Mouse (Mus musculus): ENCODE results near the gene B3gnt2.
"Not testable (repeated sequence)": the region's sequence is repeated elsewhere in the genome, so short reads cannot be mapped to it uniquely, and the experiment has no call there.

The B3gnt2 gene

DNA sequence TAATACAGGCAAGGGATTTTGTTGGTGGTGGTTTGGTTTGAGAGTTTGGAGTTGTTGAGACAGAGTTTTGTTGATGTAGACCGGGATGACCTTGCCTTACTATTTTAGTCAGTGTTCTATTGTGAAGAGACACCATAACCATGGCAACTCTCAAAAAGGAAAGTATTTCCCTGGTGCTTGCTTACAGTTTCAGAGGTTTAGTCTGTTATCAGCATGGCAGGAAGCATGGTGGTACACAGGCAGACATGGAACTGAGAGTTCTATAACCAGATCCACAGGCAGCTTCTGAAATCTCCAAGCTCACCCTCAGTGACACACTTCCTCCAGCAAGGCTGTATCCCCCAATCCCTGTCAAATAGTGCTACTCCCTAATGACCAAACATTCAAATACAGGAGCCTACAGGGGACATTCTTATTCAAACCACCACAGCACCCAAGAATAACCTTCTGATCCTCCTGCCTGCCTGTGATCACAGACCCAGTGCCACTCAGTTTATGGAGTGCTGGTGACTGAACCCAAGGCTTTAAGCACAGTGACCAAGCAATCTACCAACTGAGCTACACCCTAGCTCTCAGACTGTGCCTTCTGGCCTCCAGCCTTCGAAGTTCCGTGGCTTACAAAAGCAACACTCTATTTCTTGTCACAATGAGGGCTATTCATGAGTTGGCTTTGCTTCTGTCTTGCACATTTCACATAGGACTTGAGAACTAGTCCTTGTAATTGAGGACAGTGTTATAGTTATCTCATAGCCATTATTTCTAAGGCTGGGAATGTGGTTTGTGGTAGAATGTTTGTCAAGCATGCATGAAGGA lies 104.4 kb downstream of the B3gnt2 start:
- in situ Hi-C loops (cut with MboI; ENCODE audit: low pct_unique_long_range_greater_than_20kb in 1 of 2, low sequenced_read_pairs in 2 of 2, unreplicated experiment in 1 of 2) = no loop called here

DNA sequence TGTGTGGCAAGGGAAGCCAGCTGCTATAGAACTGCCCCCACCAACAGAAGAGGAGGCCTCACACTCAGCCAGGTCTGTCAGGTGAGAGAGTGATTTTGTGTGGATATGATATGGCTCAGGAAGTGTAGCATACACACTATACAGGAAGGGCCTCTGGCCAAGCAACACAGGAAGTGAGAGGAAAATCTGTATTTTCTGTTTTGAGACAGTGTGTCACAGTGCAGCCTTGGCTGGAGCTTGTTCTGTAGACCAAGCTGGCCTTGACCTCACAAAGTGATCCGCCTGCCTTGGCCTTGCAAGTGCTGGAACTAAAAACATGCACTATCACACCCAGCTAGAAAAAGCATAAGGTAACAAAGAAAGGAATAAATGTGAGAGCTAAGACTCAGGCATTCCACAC lies 105.6 kb downstream of the B3gnt2 start:
- in situ Hi-C loops (cut with MboI; ENCODE audit: low pct_unique_long_range_greater_than_20kb in 1 of 2, low sequenced_read_pairs in 2 of 2, unreplicated experiment in 1 of 2) = no loop called here

DNA sequence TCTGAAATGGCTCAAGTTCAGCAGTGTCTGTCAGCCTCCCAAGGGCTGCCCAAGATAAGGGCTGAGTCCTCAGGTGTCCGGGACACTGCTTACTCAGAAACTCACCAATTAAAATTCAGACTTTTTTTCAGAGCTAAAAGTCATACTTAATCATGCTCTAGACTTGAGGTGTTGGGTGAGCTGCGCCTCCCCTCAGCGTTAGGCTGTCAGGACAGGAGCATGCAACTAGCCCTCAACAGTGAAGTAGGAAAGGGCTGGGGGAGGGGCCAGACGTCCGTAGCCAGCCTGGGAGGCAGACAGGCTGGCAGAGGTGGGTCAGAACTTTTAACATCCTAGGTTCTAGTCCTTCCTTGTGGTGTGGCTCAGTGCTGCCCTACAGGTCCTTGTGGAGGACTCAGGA lies 108.2 kb downstream of the B3gnt2 start:
- in situ Hi-C loops (cut with MboI; ENCODE audit: low pct_unique_long_range_greater_than_20kb in 1 of 2, low sequenced_read_pairs in 2 of 2, unreplicated experiment in 1 of 2) = no loop called here

- in situ Hi-C loops (cut with MboI; ENCODE audit: low pct_unique_long_range_greater_than_20kb in 1 of 2, low sequenced_read_pairs in 2 of 2, unreplicated experiment in 1 of 2) = no loop called here
Observed at GRCm38 (mm10) chr11:22751592-22751991, 109.2 kb downstream of the B3gnt2 start.

DNA sequence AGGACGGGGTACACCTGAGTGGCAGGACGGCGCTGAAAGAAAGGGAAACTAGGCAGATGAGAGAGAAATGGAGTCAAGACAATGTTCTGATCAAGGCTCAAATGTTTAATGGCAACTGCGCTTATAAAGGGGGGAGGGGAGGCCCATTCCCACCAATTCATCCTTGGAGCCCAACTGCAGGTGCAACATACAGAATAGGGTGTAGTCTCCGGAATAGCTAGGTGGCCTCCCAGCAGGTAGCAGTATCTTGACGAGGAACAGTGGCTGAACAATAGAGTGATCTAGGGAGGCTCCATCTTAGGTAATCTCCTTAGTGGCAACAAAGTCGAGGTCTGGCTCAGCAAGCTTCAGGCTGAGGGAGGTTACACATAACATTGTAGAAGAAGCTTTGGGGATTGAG lies 113.4 kb downstream of the B3gnt2 start:
- in situ Hi-C loops (cut with MboI; ENCODE audit: low pct_unique_long_range_greater_than_20kb in 1 of 2, low sequenced_read_pairs in 2 of 2, unreplicated experiment in 1 of 2) = no loop called here

GRCm38 (mm10) chr11:22745356-22745755 lies 115.4 kb downstream of the B3gnt2 start:
- in situ Hi-C loops (cut with MboI; ENCODE audit: low pct_unique_long_range_greater_than_20kb in 1 of 2, low sequenced_read_pairs in 2 of 2, unreplicated experiment in 1 of 2) = no loop called here

- in situ Hi-C loops (cut with MboI; ENCODE audit: low pct_unique_long_range_greater_than_20kb in 1 of 2, low sequenced_read_pairs in 2 of 2, unreplicated experiment in 1 of 2) = no loop called here
Observed at GRCm38 (mm10) chr11:22743561-22744269, 117.0 kb downstream of the B3gnt2 start.

- in situ Hi-C loops (cut with MboI; ENCODE audit: low pct_unique_long_range_greater_than_20kb in 1 of 2, low sequenced_read_pairs in 2 of 2, unreplicated experiment in 1 of 2) = no loop called here
Observed at GRCm38 (mm10) chr11:22741998-22742626, 118.6 kb downstream of the B3gnt2 start.

DNA sequence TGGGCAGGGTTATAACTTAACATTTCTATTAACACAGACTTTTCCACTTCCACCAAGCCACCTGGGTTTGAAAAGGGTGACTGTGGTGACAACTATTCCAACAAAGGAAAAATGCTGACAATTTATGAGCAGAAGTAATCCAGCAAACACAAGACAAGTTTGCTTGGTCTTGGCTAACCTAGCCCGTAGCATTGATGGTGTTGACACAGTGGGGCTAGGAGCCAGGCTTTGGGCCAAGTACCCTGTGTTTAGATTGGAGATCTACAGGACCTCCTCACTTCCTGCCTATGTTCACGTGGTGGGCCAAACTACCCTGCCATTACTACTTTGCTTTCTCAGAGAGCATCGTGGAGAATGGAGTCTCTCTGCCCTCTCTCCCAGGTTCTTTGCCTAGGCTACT lies 119.3 kb downstream of the B3gnt2 start:
- in situ Hi-C loops (cut with MboI; ENCODE audit: low pct_unique_long_range_greater_than_20kb in 1 of 2, low sequenced_read_pairs in 2 of 2, unreplicated experiment in 1 of 2) = no loop called here

- in situ Hi-C loops (cut with MboI; ENCODE audit: low pct_unique_long_range_greater_than_20kb in 1 of 2, low sequenced_read_pairs in 2 of 2, unreplicated experiment in 1 of 2) = no loop called here
Observed at GRCm38 (mm10) chr11:22739497-22740288, 121.1 kb downstream of the B3gnt2 start.

DNA sequence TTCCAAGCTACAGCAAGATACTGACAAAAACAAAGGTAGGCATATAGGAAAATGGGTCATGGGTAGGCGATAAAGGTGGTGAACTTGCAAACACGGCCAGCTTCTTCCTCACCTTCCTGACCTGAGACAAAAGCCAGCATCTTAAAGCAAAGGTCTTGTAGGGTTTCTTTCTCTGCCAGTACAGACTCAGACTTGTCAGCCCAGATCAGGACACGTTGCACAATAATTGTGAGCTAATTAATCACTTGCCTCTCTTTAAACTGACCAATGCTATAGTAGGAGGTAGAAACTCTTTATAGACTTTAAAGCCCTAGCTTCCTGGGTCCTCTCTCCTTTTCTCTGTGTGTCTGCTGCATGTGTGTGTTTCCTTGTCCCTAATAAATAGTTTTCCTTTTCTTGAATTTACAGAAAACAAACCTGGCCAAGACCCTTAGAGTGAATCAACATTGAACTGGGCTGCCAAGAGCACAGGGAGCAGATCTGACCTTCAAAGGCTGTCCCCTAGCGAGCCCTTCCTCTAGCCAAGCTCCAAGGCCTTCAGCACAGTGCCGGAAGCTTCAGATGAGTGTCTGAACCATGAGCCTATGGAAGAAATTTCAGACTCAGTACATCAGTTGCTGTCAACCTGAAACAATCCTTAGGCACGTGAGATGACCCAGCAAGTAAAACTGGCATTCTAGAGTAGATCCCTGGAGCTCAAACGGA lies 124.1 kb downstream of the B3gnt2 start:
- in situ Hi-C loops (cut with MboI; ENCODE audit: low pct_unique_long_range_greater_than_20kb in 1 of 2, low sequenced_read_pairs in 2 of 2, unreplicated experiment in 1 of 2) = no loop called here

- in situ Hi-C loops (cut with MboI; ENCODE audit: low pct_unique_long_range_greater_than_20kb in 1 of 2, low sequenced_read_pairs in 2 of 2, unreplicated experiment in 1 of 2) = not testable (repeated sequence)
Observed at GRCm38 (mm10) chr11:22735128-22735527, 125.6 kb downstream of the B3gnt2 start.

- in situ Hi-C loops (cut with MboI; ENCODE audit: low pct_unique_long_range_greater_than_20kb in 1 of 2, low sequenced_read_pairs in 2 of 2, unreplicated experiment in 1 of 2) = no loop called here
Observed at GRCm38 (mm10) chr11:22733936-22734335, 126.8 kb downstream of the B3gnt2 start.

GRCm38 (mm10) chr11:22732907-22733306 lies 127.9 kb downstream of the B3gnt2 start:
- in situ Hi-C loops (cut with MboI; ENCODE audit: low pct_unique_long_range_greater_than_20kb in 1 of 2, low sequenced_read_pairs in 2 of 2, unreplicated experiment in 1 of 2) = no loop called here

DNA sequence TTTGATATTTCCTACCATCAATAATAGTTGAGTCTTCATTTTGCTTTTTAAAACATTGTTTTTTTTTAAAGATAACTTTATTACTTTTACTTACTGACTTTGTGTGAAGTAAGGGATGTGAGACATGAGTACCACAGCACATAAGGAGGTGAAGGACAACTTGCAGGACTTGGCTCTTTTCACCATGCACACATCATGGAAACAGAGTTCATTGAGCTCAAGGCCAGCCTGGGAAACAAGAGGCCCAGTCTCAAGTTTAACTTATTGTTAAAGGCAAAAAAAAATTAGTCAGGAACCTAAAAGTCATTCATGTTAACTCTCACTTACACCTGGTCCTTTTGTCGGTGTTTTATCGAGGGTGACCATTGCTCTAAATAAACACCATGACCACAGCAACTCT lies 137.7 kb downstream of the B3gnt2 start:
- in situ Hi-C loops (cut with MboI; ENCODE audit: low pct_unique_long_range_greater_than_20kb in 1 of 2, low sequenced_read_pairs in 2 of 2, unreplicated experiment in 1 of 2) = no loop called here

DNA sequence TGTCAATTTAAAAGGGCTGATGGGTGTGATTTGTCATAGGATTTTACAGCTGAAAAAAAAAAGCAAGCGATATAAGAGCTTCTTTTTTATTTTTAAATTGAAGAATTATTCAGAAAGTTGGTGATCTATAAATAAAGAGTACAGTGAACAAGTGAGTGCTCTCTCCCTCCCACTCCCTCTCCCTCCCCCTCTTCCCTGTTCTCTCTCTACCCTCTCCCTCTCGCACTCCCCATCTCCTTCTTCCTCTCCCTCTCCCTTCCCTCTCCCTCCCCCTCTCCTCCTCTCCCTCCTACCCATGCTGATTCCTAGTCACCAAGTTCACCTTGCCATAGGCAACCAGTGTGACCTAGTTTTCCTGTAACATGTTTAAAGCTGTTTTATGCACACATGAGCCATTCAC lies 140.7 kb downstream of the B3gnt2 start:
- in situ Hi-C loops (cut with MboI; ENCODE audit: low pct_unique_long_range_greater_than_20kb in 1 of 2, low sequenced_read_pairs in 2 of 2, unreplicated experiment in 1 of 2) = no loop called here

GRCm38 (mm10) chr11:22719570-22719969 lies 141.2 kb downstream of the B3gnt2 start:
- in situ Hi-C loops (cut with MboI; ENCODE audit: low pct_unique_long_range_greater_than_20kb in 1 of 2, low sequenced_read_pairs in 2 of 2, unreplicated experiment in 1 of 2) = no loop called here

DNA sequence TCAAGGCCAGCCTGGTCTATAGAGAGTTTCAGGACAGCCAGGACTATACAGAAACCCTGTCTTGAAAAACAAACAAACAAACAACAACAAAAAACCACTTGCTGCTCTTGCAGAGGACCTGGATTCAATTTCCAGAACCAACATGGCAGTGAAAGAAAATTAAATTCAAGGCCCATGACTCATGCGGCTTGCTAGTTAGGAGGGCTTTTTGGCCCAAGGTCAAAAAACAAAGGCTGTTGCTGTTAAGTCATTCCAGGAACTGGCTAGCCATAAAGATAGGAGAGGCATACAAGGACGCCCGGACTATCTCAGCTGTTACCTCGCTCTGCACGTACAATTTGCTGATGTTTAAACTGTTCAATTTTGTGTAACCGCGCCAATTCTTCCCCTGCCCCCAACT lies 142.7 kb downstream of the B3gnt2 start:
- in situ Hi-C loops (cut with MboI; ENCODE audit: low pct_unique_long_range_greater_than_20kb in 1 of 2, low sequenced_read_pairs in 2 of 2, unreplicated experiment in 1 of 2) = no loop called here
